Mouse (Mus musculus) cerebellum, adult 2 months (tissue): ENCODE measurements around the gene Slc17a2.

Source experiments
- CTCF ChIP-seq: fragments of 200-500 bp; IDR thresholded peaks from 2 replicates; pipeline ENCODE4 v1.5.1; 2011; ENCODE audit warnings: low read depth, mild to moderate bottlenecking, control low read depth, low read length, moderate library complexity, borderline replicate concordance; ENCODE audit not compliant: insufficient read depth
- POLR2A ChIP-seq: fragments of 200-500 bp; IDR thresholded peaks from 2 replicates; pipeline ENCODE4 v1.6.1; 2011; ENCODE audit warnings: low read length, control low read depth, borderline replicate concordance; ENCODE audit not compliant: insufficient read depth

DNA sequence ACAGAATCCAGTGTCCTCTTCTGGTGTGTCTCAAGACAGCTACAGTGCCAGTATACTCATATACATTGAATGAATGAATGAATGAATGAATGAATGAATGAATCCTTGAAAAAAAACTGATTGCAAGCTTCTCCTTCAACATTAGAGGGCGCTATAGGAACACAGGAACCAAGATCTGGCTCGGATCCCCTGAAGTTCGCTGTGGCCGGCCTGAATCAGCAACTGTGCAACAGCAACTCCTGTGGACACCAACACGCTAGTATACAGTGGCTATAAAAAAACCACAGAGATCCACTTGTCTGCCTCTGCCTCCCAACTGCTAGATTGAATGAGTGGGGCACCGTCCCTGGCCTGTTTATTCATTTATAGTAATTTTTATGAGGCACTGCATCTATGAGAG lies 26.3 kb downstream of the Slc17a2 start:
- no peak for TF ChIP-seq POLR2A
- peak; percentile 29; the same call in 1 of the 2 replicates for TF ChIP-seq CTCF
